Mouse (Mus musculus) neural tube, postnatal 0 days (tissue): ENCODE results near the gene Brcc3. TPM values are rescaled to one million over a fixed set of nuclear protein-coding genes. Genes with fewer than 3 reads are reported as not detected.

Experiments used
- polyA plus RNA-seq: library from polyadenylated mRNA; unstranded; fragments of >200 nt; fragmentation: Nextera tagmentation; extraction: Ambion mirVana; gene quantifications from 2 replicates; pipeline ENCODE4 v1.2.1, GENCODE M21; 2015

The Brcc3 gene
- polyA plus RNA-seq, result 39.5 and 43.7 TPM in 2 replicates

GRCm38 (mm10) chrX:75415936-75416785, at the start of gene Brcc3, which contains the start of the genes Cmc4 and Mtcp1:
Brcc3 (plus strand) TSS chrX:75416628.
Cmc4 (minus strand) TSS chrX:75416584.
Mtcp1 (minus strand) TSS chrX:75416588.

GRCm38 (mm10) chrX:75382195-75382771, 34.1 kb upstream of the Brcc3 start, which contains the start of the genes Fundc2 and F8:
Fundc2 (plus strand) TSS chrX:75382399.
F8 (minus strand) TSS chrX:75382615.

Other genes with a start within 250 kb of the Brcc3 start
- 31.4 and 36.1 TPM in 2 replicates for gene Fundc2, start 34.2 kb upstream of the Brcc3 start, polyA plus RNA-seq
- 1.5 and 2.0 TPM in 2 replicates for gene F8, start 34.0 kb upstream of the Brcc3 start, polyA plus RNA-seq
- 23.9 and 30.9 TPM in 2 replicates for gene Cmc4, start within 50 bp of the Brcc3 start, polyA plus RNA-seq
- gene Mtcp1, start within 50 bp of the Brcc3 start, polyA plus RNA-seq, result 2.7 and 4.6 TPM in 2 replicates
- gene Vbp1, start 97.7 kb downstream of the Brcc3 start, polyA plus RNA-seq, result 257 and 297 TPM in 2 replicates
- gene Rab39b, start 161.6 kb downstream of the Brcc3 start, polyA plus RNA-seq, result 25.8 and 26.0 TPM in 2 replicates